Mouse (Mus musculus): ENCODE results near the gene Hhat.

The Hhat gene

GRCm38 (mm10) chr1:192744880-192745239, 26.2 kb downstream of the Hhat start:
- DNase-seq (ENCODE audit: low spot score in 2 of 2) = no peak

DNA sequence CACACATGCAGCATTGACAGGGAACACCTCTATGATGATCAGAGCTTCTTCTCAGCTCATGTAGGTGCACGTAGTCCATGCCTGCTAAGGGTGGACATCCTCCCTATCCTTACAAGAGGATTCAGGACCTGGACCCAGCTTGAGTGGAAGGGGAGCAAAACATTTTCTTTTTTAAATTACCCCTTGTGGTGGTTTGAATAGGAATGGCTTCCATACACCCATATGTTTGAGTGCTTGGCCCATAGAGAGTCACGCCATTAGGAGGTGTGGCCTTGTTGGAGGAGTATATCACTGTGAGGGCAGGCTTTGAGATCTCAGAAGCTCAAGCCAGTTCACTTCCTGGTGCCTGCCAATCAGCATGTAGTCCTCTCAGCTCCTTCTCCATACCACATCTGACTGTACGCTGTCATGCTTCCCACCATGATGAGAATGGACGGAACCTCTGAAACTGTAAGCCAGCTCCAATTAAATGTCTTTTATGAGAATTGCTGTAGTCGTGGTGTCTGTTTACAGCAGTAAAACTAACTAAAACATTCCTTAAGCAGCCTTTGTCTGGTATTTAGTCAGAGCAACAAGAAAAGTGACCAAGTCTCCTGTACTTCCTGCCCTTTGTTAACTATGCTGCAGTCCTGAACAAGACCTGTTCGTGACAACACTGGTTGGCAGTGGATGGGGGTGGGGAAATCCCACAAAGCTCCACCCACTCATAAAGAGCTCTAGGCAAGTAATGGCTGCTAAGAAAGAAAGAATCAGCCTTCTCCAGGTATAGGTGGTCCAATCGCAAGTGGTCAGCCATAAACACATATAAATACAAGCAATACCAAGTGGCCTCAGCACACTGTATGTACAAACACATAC, 28.4 kb downstream of the Hhat start:
- no peak for DNase-seq (ENCODE audit: low spot score in 2 of 2)

DNA sequence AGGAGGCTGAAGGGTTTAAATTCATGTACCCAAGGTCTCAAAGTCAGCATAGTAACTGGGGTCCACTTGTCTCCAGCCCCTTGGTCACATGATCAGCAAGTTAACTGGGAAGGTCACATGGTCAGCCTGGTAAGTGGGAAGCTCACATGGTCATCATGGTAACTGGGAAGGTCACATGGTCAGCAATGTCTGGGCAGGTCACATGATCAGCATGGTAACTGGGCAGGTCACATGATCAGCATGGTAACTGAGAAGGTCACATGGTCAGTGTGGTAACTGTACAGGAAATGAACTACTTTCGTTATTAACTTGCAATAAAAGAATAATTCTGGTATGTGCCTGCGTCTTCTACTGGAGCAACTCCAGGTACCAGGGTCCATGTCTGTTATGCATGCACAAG, 29.1 kb downstream of the Hhat start:
- DNase-seq (ENCODE audit: low spot score in 2 of 2) = no peak

DNA sequence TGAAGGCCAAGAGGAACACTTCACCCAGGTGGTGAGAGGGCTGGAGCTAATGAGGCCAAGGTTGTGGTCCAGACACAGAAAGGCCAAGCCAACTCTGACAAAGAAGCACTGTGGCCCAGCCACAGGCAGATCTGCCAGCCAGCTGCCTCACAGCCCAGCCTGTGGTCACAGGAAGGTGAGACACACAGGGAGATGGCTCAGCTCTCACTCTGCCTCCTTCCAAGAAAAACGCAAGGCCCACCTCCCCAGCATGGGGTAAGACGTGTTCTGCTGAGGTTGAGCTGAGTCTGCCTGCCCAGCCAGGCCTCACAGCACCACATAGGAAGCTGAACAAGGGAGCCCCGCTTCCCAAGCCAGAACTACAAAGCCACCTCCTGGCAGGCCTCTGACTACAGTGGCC, 34.5 kb downstream of the Hhat start:
- no peak for DNase-seq (ENCODE audit: low spot score in 2 of 2)

DNA sequence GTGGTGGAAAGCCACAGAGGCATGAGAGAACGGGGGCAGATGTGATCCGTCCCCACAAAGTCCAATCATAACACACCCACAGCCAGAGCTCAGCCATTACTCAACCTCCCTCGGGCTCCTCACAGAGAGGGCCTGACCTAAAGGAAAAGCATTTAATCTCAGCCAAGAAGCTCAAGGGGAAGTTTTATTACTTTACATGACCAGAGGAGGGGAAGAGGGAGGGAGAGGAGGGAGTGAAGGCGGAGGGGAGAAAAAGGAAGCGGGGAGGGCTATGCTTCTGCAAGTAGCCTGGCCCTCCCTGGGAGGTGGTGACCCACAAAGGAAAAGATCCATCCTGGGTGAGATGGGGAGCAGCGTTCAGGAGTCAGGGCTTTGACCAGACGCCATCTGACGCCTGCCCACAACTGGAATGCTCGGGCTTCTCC, 35.0 kb downstream of the Hhat start:
- DNase-seq (ENCODE audit: low spot score in 2 of 2) = no peak

- no peak for DNase-seq (ENCODE audit: low spot score in 2 of 2)
These were observed 40.5 kb downstream of the Hhat start for GRCm38 (mm10) chr1:192730517-192730916.

GRCm38 (mm10) chr1:192726996-192727624, 43.9 kb downstream of the Hhat start:
- peak; percentile 42 to 49 for DNase-seq (ENCODE audit: low spot score in 2 of 2)

DNA sequence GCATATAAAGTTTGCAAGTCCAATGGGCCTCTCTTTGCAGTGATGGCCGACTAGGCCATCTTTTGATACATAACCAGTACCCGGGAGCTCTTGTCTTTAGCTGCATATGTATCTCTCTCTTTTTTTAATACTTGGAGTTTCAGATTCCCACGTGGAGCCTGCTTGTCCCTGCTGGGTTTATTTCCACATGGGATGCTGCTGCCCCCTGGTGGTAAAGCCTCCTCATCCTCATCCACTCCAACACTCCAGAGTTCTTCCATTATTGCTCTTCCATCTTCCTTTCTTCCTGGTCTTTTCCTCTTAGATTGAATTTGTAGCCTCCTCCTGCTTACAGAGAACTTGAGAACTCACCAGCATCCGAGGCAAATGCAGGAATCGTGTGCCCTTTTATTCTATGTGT, 48.9 kb downstream of the Hhat start:
- DNase-seq (ENCODE audit: low spot score in 2 of 2) = no peak

DNA sequence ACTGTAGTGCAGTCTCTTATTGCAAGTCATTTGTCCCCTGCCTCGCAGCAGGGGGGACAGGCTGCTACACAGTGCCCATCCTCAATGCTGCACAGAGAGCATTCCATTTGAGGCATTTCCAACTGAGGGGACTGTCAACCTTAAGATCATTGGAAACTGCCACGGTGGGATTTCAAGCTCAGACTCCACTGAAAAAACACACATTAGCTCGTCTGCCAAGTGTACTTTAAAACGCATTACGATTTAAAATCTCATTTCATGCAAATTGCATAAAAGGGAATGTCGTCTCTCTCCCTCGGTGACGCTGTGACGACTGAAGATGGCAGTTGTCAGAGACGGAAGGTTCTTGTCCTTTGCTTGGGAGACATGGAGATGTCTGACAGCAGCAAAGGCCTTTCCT, 50.9 kb downstream of the Hhat start:
- DNase-seq (ENCODE audit: low spot score in 2 of 2) = no peak

GRCm38 (mm10) chr1:192711779-192712348, 59.2 kb downstream of the Hhat start:
- DNase-seq (ENCODE audit: low spot score in 2 of 2) = peak in 1 of 2 experiments; percentile 22

GRCm38 (mm10) chr1:192700339-192701073, 70.5 kb downstream of the Hhat start:
- no peak for DNase-seq (ENCODE audit: low spot score in 2 of 2)

- no peak for DNase-seq (ENCODE audit: low spot score in 2 of 2)
These were observed 71.9 kb downstream of the Hhat start for GRCm38 (mm10) chr1:192699101-192699500.

DNA sequence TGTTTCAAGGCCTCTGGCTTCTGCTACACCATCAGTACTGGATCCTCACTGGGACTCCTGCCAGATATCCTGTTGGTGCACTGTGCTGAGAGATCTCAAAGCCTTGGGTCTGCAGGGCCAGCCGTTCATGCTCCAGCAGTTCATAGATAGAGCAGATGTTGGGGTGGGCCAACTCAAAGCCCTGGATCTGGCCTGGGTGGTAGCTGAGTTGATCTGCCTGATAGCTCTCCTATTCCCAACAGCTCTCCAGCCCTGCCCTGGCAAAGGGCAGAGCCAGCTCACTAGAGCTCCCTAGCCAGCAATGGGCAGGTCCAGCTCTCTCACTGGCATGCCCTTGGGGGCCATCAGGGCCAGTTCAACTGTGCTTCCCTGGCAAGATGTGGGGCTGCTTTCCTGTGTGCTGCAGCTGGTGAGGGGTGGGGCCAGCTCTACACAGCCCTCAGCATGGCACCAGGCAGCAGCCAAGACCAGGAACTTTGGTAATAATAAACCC, 74.6 kb downstream of the Hhat start:
- no peak for DNase-seq (ENCODE audit: low spot score in 2 of 2)

GRCm38 (mm10) chr1:192693644-192694043, 77.4 kb downstream of the Hhat start:
- no peak for DNase-seq (ENCODE audit: low spot score in 2 of 2)

GRCm38 (mm10) chr1:192692982-192693381, 78.0 kb downstream of the Hhat start:
- no peak for DNase-seq (ENCODE audit: low spot score in 2 of 2)

GRCm38 (mm10) chr1:192682219-192682951, 88.6 kb downstream of the Hhat start:
- DNase-seq (ENCODE audit: low spot score in 2 of 2) = no peak

GRCm38 (mm10) chr1:192677236-192677635, 93.8 kb downstream of the Hhat start:
- DNase-seq (ENCODE audit: low spot score in 2 of 2) = no peak

DNA sequence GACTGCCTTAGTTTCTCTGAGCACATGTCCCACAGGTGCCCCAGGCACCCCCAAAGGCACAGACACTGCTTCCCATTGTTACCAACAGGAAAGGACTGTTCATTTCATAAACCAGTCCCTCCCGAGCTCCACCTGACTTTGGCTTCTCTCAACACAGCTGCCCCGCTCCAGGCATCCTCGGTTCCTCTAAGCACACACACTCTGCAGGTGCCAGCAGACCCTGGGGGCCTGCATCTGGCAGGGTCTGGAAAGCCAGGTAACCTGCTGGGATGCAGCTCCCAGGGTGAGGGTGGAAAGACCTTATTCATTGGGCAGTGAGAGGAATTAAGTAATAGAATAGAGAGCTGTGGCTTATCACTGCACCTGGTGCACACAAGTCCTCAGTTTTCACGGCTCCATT, 107.4 kb downstream of the Hhat start:
- no peak for DNase-seq (ENCODE audit: low spot score in 2 of 2)

GRCm38 (mm10) chr1:192663092-192663491, 107.9 kb downstream of the Hhat start:
- no peak for DNase-seq (ENCODE audit: low spot score in 2 of 2)

DNA sequence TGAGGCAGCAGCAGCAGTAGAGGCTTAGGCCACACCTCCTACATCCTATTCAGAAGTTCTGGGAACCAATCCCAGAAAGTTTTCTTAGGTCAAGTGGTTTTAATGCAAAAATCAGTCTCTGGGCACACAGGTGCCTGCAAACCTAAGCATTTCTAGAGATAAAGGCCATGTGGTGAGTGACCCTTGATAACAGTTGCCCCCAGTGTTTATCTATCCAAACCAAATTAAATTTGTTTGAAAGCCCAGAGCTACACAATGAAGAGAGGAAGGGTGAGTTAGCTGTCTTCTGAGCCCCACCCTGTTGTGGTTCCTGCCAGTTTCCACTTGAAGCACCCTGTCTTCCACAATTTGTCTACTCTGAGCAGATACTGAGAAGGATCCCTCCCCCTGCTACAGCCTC, 109.4 kb downstream of the Hhat start:
- no peak for DNase-seq (ENCODE audit: low spot score in 2 of 2)

- DNase-seq (ENCODE audit: low spot score in 2 of 2) = no peak
These were observed 113.6 kb downstream of the Hhat start for GRCm38 (mm10) chr1:192657417-192657816.

All from spleen, postnatal 36 days (tissue).